Mouse (Mus musculus): ENCODE measurements around the gene Klhl10. TPM values are rescaled to one million over a fixed set of nuclear protein-coding genes. Genes with fewer than 3 reads are reported as not detected.

The Klhl10 gene
- polyA plus RNA-seq, 1 experiment: 0.12 TPM

DNA sequence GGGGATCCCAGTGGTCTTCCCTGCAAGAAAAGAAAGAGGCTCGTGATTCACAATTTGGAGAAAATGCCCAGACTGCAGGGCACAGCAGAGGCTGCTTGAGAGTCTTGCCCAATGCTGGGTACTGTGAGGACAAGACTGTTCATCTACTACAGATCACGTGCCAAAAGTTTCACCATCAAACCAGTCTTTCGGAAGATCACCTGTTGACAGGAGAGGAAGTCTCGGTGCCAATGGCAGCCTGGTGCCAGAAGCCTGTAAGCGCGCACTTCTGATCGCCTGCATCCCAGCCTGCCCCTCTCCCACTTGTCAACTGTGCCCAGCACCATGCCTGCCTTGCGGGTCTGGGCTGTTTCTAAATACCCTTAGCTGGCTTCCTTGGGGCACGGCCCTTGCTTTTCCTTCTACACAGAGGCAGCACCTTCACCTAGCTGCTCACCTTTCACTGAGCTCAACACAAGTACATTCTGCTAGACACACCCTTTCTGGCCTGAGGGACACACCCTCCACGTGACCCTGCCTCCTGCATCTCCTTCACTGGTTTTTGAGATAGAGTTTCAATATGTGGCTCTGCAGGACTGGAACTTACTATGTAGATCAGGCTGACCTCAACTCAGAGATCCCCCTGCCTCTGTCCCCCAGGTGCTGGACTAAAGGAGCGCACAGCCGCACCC is 63.4 kb downstream of the Klhl10 start:
- no peaks in the 10 kb centered on the region for H3K79me3 ChIP-seq (ENCODE audit: low read depth)
- no peak overlapping the region for H3K4me3 ChIP-seq (ENCODE audit: insufficient read depth, poor library complexity, severe bottlenecking)
- no peaks in the 10 kb centered on the region for H3K79me2 ChIP-seq (ENCODE audit: control insufficient read depth, insufficient read depth)
- TF ChIP-seq MAX (IDR thresholded peaks at IDR 0.05): no peak
- H3ac ChIP-seq (ENCODE audit: control insufficient read depth, insufficient read length, low read depth): no peak overlapping the region
- H3K36me3 ChIP-seq (ENCODE audit: control insufficient read depth, insufficient read depth): peaks cover 90% of the 10 kb centered on the region
- H3K27me3 ChIP-seq (ENCODE audit: control insufficient read depth, insufficient read depth, insufficient read length): no peaks in the 10 kb centered on the region

DNA sequence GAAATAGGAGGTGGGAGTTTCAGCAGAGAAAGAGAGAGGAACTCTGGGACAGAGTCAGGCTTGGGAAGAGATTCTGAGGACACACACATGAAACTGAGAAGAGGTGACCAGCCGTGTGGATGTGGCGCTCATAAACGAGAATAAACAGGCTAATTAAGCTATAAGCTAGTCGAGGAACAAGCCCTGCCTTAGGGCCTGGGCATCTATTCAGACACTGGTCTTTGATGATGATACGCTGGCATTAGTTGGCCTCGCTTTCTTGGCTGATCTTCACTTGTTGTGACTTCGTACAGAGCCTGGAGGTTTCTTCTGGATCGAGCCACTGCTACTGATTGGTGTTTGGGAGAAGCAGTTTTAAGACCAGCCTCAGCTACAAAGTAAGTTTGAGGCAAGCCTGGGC is 64.3 kb downstream of the Klhl10 start:
- H3K36me3 ChIP-seq (ENCODE audit: control insufficient read depth, insufficient read depth): peaks cover 90% of the 10 kb centered on the region
- no peaks in the 10 kb centered on the region for H3K27me3 ChIP-seq (ENCODE audit: control insufficient read depth, insufficient read depth, insufficient read length)
- H3ac ChIP-seq (ENCODE audit: control insufficient read depth, insufficient read length, low read depth): no peak overlapping the region
- H3K79me3 ChIP-seq (ENCODE audit: low read depth): no peaks in the 10 kb centered on the region
- H3K79me2 ChIP-seq (ENCODE audit: control insufficient read depth, insufficient read depth): no peaks in the 10 kb centered on the region
- no peak overlapping the region for H3K4me3 ChIP-seq (ENCODE audit: insufficient read depth, poor library complexity, severe bottlenecking)
- TF ChIP-seq FOSL1 (IDR thresholded peaks at IDR 0.05; ENCODE audit: insufficient read depth, low read length, poor library complexity, severe bottlenecking) (no peak), CTCF (IDR thresholded peaks at IDR 0.05; ENCODE audit: control insufficient read depth, insufficient read depth, insufficient read length) (no peak), MAX (IDR thresholded peaks at IDR 0.05) (no peak), MYOD1 (IDR thresholded peaks at IDR 0.05; ENCODE audit: control insufficient read depth, insufficient read length, low read depth) (no peak), MYOG (IDR thresholded peaks at IDR 0.05; ENCODE audit: control insufficient read depth, extremely low read depth, insufficient read length) (no peak), CEBPB (IDR thresholded peaks at IDR 0.05; ENCODE audit: low read depth) (no peak), USF1 (IDR thresholded peaks at IDR 0.05; ENCODE audit: low read depth) (no peak)

Small RNA genes within 50 kb of the gene (microRNA-seq; reads per million reads assigned to microRNA genes)
- gene Gm27374 (ENCODE audit: borderline microRNAs expressed): not detected
- 0.40 reads per million, percentile 3 among the genes with 10 or more reads in this experiment for gene Mir7116 (ENCODE audit: borderline microRNAs expressed)

Other genes starting within 250 kb of the Klhl10 start
- gene Krt9, start 248.7 kb upstream of the Klhl10 start, polyA plus RNA-seq (2012; fragmentation: generic; extraction: Trizol): 1.8 TPM
- gene Krt14, start 234.4 kb upstream of the Klhl10 start, polyA plus RNA-seq (2012; fragmentation: generic; extraction: Trizol): 32.4 TPM
- 0.21 TPM for gene Krt16, start 193.0 kb upstream of the Klhl10 start, polyA plus RNA-seq (2012; fragmentation: generic; extraction: Trizol)
- 0.04 TPM for gene Krt17, start 180.9 kb upstream of the Klhl10 start, polyA plus RNA-seq (2012; fragmentation: generic; extraction: Trizol)
- gene Krt42, start 172.0 kb upstream of the Klhl10 start, polyA plus RNA-seq (2012; fragmentation: generic; extraction: Trizol): not detected
- gene Eif1, start 122.0 kb upstream of the Klhl10 start, polyA plus RNA-seq (2012; fragmentation: generic; extraction: Trizol): 1,136 TPM
- not detected for gene Gast, start 107.5 kb upstream of the Klhl10 start, polyA plus RNA-seq (2012; fragmentation: generic; extraction: Trizol)
- 1.9 TPM for gene Hap1, start 85.8 kb upstream of the Klhl10 start, polyA plus RNA-seq (2012; fragmentation: generic; extraction: Trizol)
- gene Jup, start 44.2 kb upstream of the Klhl10 start, polyA plus RNA-seq (2012; fragmentation: generic; extraction: Trizol): 127 TPM
- gene P3h4, start 27.1 kb upstream of the Klhl10 start, polyA plus RNA-seq (2012; fragmentation: generic; extraction: Trizol): 185 TPM
- 250 TPM for gene Fkbp10, start 26.2 kb upstream of the Klhl10 start, polyA plus RNA-seq (2012; fragmentation: generic; extraction: Trizol)
- 83.4 TPM for gene Nt5c3b, start 109 bp upstream of the Klhl10 start, polyA plus RNA-seq (2012; fragmentation: generic; extraction: Trizol)
- gene Klhl11, start 30.8 kb downstream of the Klhl10 start, polyA plus RNA-seq (2012; fragmentation: generic; extraction: Trizol): 4.4 TPM
- gene Acly, start 86.1 kb downstream of the Klhl10 start, polyA plus RNA-seq (2012; fragmentation: generic; extraction: Trizol): 86.6 TPM
- 0.06 TPM for gene Ttc25, start 103.7 kb downstream of the Klhl10 start, polyA plus RNA-seq (2012; fragmentation: generic; extraction: Trizol)
- gene Cnp, start 133.0 kb downstream of the Klhl10 start, polyA plus RNA-seq (2012; fragmentation: generic; extraction: Trizol): 10.2 TPM
- gene Nkiras2, start 177.3 kb downstream of the Klhl10 start, polyA plus RNA-seq (2012; fragmentation: generic; extraction: Trizol): 36.1 TPM
- 89.7 TPM for gene Dnajc7, start 178.3 kb downstream of the Klhl10 start, polyA plus RNA-seq (2012; fragmentation: generic; extraction: Trizol)

All from C2C12 (cell line).